Comparison of ENCODE assay signal across 8 mouse cellular contexts in the genomic region with DNA sequence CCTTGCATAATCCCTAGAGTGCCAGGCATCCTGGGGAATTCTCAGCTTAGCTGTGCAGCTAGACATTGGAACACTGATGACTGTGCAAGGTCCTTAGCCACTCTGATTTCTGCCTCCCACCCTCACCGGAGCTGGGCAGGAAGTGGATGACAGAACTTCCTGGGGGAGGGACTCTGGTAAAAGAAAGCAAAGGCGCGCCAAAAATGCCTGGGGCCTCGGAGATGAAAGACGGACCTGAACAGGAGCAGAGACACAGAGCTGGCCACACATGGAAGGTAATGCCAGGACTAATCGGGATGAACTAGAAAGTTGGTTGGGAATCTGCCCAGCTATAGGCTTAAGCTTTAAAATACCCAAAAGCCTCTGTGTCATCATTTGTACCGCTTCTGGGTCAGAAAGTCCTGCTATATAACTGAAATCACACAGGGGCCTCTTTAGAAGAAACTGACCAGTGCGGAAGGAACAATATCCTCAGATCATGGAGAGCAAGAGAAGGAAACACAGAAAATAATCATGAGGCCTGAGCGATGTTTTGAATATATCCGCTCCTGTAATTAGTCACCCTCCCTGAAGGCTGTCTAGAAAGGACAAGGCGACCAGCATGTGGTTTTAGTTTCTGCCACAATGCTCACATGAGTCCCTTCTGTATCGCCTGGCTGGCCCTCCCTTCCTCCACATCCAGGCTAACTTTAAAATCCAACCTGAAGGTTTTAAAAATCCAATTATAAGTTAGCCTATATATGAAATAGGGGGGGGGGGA. TPM values are rescaled to one million over a fixed set of nuclear protein-coding genes. Genes with fewer than 3 reads are reported as not detected.
DNase-seq lines count a peak whose midpoint lies in the region; ATAC-seq and TF ChIP-seq lines count a peak whose summit lies in the region.

A gene (plus strand): TSS at position 197 of the 760 bp plus-strand sequence.

- H3K4me2 ChIP-seq in liver, embryonic 13.5 days, result peak within 1 kb of the TSS; percentile 64

- no peaks in the 10 kb centered on the region for H3K9me3 ChIP-seq in liver, embryonic 13.5 days (replicated peaks)

- peak within 1 kb of the TSS; percentile 11; the same call in 1 of the 2 replicates for H3K4me3 ChIP-seq in left cerebral cortex, adult 2 months
- peak within 1 kb of the TSS; percentile 70 for H3K4me3 ChIP-seq in brown adipose tissue, adult 24 weeks (ENCODE audit: insufficient read depth, low read depth, low read length)
- H3K4me3 ChIP-seq in liver, embryonic 13.5 days (replicated peaks), result peak within 1 kb of the TSS; percentile 52

- peak; percentile 58 for ATAC-seq in liver, embryonic 13.5 days (ENCODE audit: low read depth)

- peak within 1 kb of the TSS; percentile 57 for H3K9ac ChIP-seq in liver, embryonic 13.5 days

- no peaks in the 10 kb centered on the region for H3K4me1 ChIP-seq in brown adipose tissue, adult 24 weeks (ENCODE audit: control insufficient read depth, insufficient read depth, insufficient read length, low read length)
- peaks cover 7% of the 10 kb centered on the region for H3K4me1 ChIP-seq in liver, embryonic 13.5 days (replicated peaks)

- no peaks in the 10 kb centered on the region for H3K27me3 ChIP-seq in liver, embryonic 13.5 days

- WGBS in liver, embryonic 13.5 days (ENCODE audit: insufficient replicate concordance), result 36% methylated on average over 12 of the region's 12 CpGs

- no peak for TF ChIP-seq CTCF in left cerebral cortex, adult 2 months (IDR thresholded peaks at IDR 0.05)

- H3K36me3 ChIP-seq in liver, embryonic 13.5 days, result no peaks in the 10 kb centered on the region

- no peak within 1 kb of the TSS for H3K27ac ChIP-seq in left cerebral cortex, adult 2 months
- H3K27ac ChIP-seq in brown adipose tissue, adult 24 weeks (replicated peaks; ENCODE audit: low read depth, low read length), result peak within 1 kb of the TSS; percentile 90
- peak within 1 kb of the TSS; percentile 48 for H3K27ac ChIP-seq in liver, embryonic 13.5 days

- intact Hi-C loops in left cerebral cortex, adult 2 months (cut with DNase I), result no loop called here
- intact Hi-C loops in heart, postnatal 10 days (cut with DNase I), result no loop called here

- no peak for DNase-seq in left cerebral cortex, adult 2 months (ENCODE audit: extremely low spot score in 1 of 2, low spot score in 2 of 2)
- DNase-seq in left cerebral cortex, adult 8-10 months (ENCODE audit: low spot score in 2 of 2), result no peak
- DNase-seq in heart, postnatal 10 days, result peak; percentile 55 to 62
- DNase-seq in liver, embryonic 13.5 days, result no peak
- DNase-seq in spleen, adult 12 weeks (ENCODE audit: low spot score), result peak; percentile 34
- DNase-seq in frontal cortex, postnatal 25 days (ENCODE audit: low spot score in 2 of 2), result no peak
- no peak for DNase-seq in layer of hippocampus, adult 8-10 months (ENCODE audit: low spot score in 2 of 2)

RNA-seq across cellular contexts. Expression of the gene that starts here (rescaled TPM):
- total RNA-seq in left cerebral cortex, adult 2 months (2021), result under 1 TPM; 0.18 to 0.68 TPM
- under 1 TPM; 0.35 to 0.59 (median 0.38) TPM for total RNA-seq in left cerebral cortex, adult 8-10 months (2022)
- polyA plus RNA-seq in brown adipose tissue, adult 24 weeks (2012; ENCODE audit: insufficient read depth, insufficient read length, missing spikeins), result 0.75 and 0.95 TPM in 2 replicates
- total RNA-seq in heart, postnatal 10 days (2021), result 1 to 10 TPM; 3.3 to 3.7 TPM
- polyA plus RNA-seq in liver, embryonic 13.5 days (2015; fragmentation: Nextera tagmentation; extraction: Ambion mirVana), result 1.2 and 2.0 TPM in 2 replicates
- under 1 TPM; 0.20 to 0.58 (median 0.46) TPM for total RNA-seq in layer of hippocampus, adult 8-10 months (2022)

Comparison
In these comparisons a context has a peak if more than half of its experiments do, and no peak if none do; other contexts are left out.
1. DNase-seq: peak in heart, postnatal 10 days (2 of 2) and spleen, adult 12 weeks (single experiment); none in left cerebral cortex, adult 2 months (0 of 2), left cerebral cortex, adult 8-10 months (0 of 2), liver, embryonic 13.5 days (single experiment), frontal cortex, postnatal 25 days (0 of 2) and layer of hippocampus, adult 8-10 months (0 of 2).
2. H3K4me3 ChIP-seq: peak in every context shown above with its lines; median percentile 70 in brown adipose tissue, adult 24 weeks; 52 in liver, embryonic 13.5 days; 11 in left cerebral cortex, adult 2 months.